Mouse (Mus musculus) C2C12 (cell line): ENCODE results near the gene Nme9.

Experiments used
- CTCF ChIP-seq: IDR thresholded peaks from one replicate; pipeline ENCODE4 v1.5.1; 2011; ENCODE audit not compliant: control insufficient read depth, insufficient read depth, insufficient read length
- MYOD1 ChIP-seq: IDR thresholded peaks from one replicate; pipeline ENCODE4 v1.6.1; 2011; ENCODE audit warnings: low read depth; ENCODE audit not compliant: control insufficient read depth, insufficient read length
- USF1 ChIP-seq: IDR thresholded peaks from one replicate; pipeline ENCODE4 v1.6.1; 2011; ENCODE audit warnings: low read depth, mild to moderate bottlenecking, control low read depth, moderate library complexity

DNA sequence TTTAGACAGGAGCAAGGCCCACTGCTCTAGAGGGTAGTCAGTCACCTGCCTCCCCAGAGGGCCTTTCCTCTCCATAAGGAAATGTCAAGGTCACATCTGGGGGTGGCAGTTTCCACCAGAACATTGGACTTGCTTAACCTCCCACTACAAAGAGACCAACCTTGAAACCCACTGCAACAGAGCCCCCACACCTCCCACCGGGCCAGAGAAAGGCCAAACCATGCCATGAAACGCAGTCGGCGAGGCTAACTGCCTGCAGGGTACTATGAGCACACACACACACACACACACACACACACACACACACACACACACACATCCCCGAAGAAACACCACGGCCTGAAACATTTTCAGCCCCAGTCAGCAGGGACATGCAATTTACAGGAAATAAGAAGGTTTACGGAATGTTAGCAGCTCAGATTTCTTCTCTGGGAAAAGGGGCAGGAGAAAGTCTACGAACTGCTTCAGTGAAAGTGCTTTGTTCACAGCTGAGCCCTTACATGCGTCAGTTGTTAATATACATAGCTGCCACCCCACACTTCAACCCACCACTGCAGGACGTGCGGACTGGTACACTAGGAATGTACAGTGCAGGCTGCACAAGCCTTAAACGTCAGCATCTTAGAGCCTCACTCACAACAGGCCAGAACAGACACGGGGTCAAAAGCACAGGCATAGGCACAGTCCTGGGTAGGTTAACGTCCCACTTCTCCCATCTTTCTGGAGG lies 16.2 kb upstream of the Nme9 start:
- no peak for TF ChIP-seq CTCF
- TF ChIP-seq MYOD1: no peak
- TF ChIP-seq USF1: no peak
